Comparison of ENCODE assay signal across 7 mouse cellular contexts in the genomic region with DNA sequence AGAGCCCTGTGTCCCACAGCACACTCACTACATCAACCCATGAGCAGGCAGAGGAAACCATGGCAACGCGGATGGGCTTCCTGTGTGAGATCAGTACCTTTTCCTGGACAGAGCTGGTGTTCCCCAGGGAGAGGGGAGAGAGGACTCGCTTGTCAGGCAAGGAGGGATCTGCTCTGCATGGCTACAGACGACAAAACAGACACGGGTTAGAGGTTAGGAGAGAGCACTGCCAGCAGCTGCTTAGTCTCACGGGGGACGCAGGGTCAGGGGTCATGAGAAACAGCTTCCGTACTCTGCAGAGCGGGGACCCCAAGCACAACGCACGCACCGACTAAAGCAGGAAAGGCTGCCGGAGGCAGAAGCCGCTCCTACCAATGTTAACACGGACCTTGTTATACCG.
DNase-seq lines count a peak whose midpoint lies in the region; ATAC-seq and TF ChIP-seq lines count a peak whose summit lies in the region.

No protein-coding gene starts in this region.

- H3K36me3 ChIP-seq in forebrain, embryonic 16.5 days (ENCODE audit: control insufficient read depth, insufficient read depth), result peaks cover 19% of the 10 kb centered on the region
- H3K36me3 ChIP-seq in hindbrain, embryonic 11.5 days (ENCODE audit: control insufficient read depth, insufficient read depth, low read length), result peaks cover 15% of the 10 kb centered on the region
- peaks cover 11% of the 10 kb centered on the region for H3K36me3 ChIP-seq in liver, embryonic 16.5 days (ENCODE audit: control insufficient read depth, insufficient read depth)

- H3K9me3 ChIP-seq in forebrain, embryonic 16.5 days (ENCODE audit: control insufficient read depth, low read length), result no peaks in the 10 kb centered on the region
- no peaks in the 10 kb centered on the region for H3K9me3 ChIP-seq in hindbrain, embryonic 11.5 days (ENCODE audit: control insufficient read depth, low read length)
- no peaks in the 10 kb centered on the region for H3K9me3 ChIP-seq in liver, embryonic 16.5 days (replicated peaks; ENCODE audit: control insufficient read depth, low read length)

- peak overlapping the region; percentile 56 for H3K27ac ChIP-seq in bone marrow, adult 2 months (ENCODE audit: control insufficient read depth, insufficient read depth, low read depth, low read length, poor library complexity)
- no peak overlapping the region for H3K27ac ChIP-seq in forebrain, embryonic 16.5 days (ENCODE audit: low read length)
- peak overlapping the region; percentile 58 for H3K27ac ChIP-seq in hindbrain, embryonic 11.5 days (ENCODE audit: low read depth, low read length)
- H3K27ac ChIP-seq in liver, embryonic 16.5 days (ENCODE audit: low read length), result no peak overlapping the region

- TF ChIP-seq CTCF in bone marrow, adult 2 months (IDR thresholded peaks at IDR 0.05; ENCODE audit: control insufficient read depth, insufficient read depth, low read length), result no peak

- H3K27me3 ChIP-seq in forebrain, embryonic 16.5 days (replicated peaks; ENCODE audit: control insufficient read depth, insufficient read depth, low read length), result no peaks in the 10 kb centered on the region
- no peaks in the 10 kb centered on the region for H3K27me3 ChIP-seq in hindbrain, embryonic 11.5 days (ENCODE audit: control insufficient read depth, insufficient read depth, low read length)
- H3K27me3 ChIP-seq in liver, embryonic 16.5 days (ENCODE audit: control insufficient read depth, insufficient read depth, low read depth, low read length), result no peaks in the 10 kb centered on the region

- 0 out of 2 replicates have a peak, but pooled peaks have one; percentile 29 for ATAC-seq in forebrain, embryonic 16.5 days
- ATAC-seq in hindbrain, embryonic 11.5 days (ENCODE audit: low FRiP score), result peak; percentile 81
- peak; percentile 53 for ATAC-seq in liver, embryonic 16.5 days (ENCODE audit: low read depth)

- no peaks in the 10 kb centered on the region; the same call in 1 of the 2 replicates for H3K4me1 ChIP-seq in bone marrow, adult 2 months (ENCODE audit: control insufficient read depth, insufficient read depth, low read length)
- H3K4me1 ChIP-seq in forebrain, embryonic 16.5 days (replicated peaks; ENCODE audit: control insufficient read depth, insufficient read depth, low read length), result no peaks in the 10 kb centered on the region
- H3K4me1 ChIP-seq in hindbrain, embryonic 11.5 days (replicated peaks; ENCODE audit: control insufficient read depth, insufficient read depth, low read length), result no peaks in the 10 kb centered on the region
- no peaks in the 10 kb centered on the region for H3K4me1 ChIP-seq in liver, embryonic 16.5 days (ENCODE audit: control insufficient read depth, low read depth, low read length)

- no peak overlapping the region for H3K4me2 ChIP-seq in forebrain, embryonic 16.5 days (ENCODE audit: low read length)
- no peak overlapping the region for H3K4me2 ChIP-seq in hindbrain, embryonic 11.5 days (replicated peaks; ENCODE audit: low read depth, low read length)
- H3K4me2 ChIP-seq in liver, embryonic 16.5 days (ENCODE audit: low read depth, low read length), result no peak overlapping the region

- DNase-seq in hindbrain, embryonic 11.5 days (ENCODE audit: low spot score), result peak; percentile 61
- DNase-seq in retina, postnatal 1 day, result peak; percentile 18
- no peak for DNase-seq in right cerebral cortex, adult 18-20 months
- no peak for DNase-seq in thymus, postnatal 14 days

- no peak overlapping the region for H3K9ac ChIP-seq in forebrain, embryonic 16.5 days (replicated peaks; ENCODE audit: low read depth, low read length)
- no peak overlapping the region for H3K9ac ChIP-seq in hindbrain, embryonic 11.5 days (ENCODE audit: low read depth, low read length)
- no peak overlapping the region for H3K9ac ChIP-seq in liver, embryonic 16.5 days (ENCODE audit: low read depth, low read length)

- H3K4me3 ChIP-seq in bone marrow, adult 2 months (replicated peaks; ENCODE audit: control insufficient read depth, low read depth, low read length), result no peak overlapping the region
- H3K4me3 ChIP-seq in forebrain, embryonic 16.5 days (replicated peaks; ENCODE audit: low read length), result no peak overlapping the region
- no peak overlapping the region for H3K4me3 ChIP-seq in hindbrain, embryonic 11.5 days (ENCODE audit: low read depth, low read length)
- H3K4me3 ChIP-seq in liver, embryonic 16.5 days (ENCODE audit: low read depth, low read length), result no peak overlapping the region

- 82% methylated on average over 16 of the region's 16 CpGs for WGBS in bone marrow, adult 2 months
- WGBS in forebrain, embryonic 16.5 days, result 84% methylated on average over 16 of the region's 16 CpGs
- WGBS in hindbrain, embryonic 11.5 days, result 36% methylated on average over 16 of the region's 16 CpGs
- 78% methylated on average over 16 of the region's 16 CpGs for WGBS in liver, embryonic 16.5 days (ENCODE audit: insufficient replicate concordance)

- TF ChIP-seq POLR2A in bone marrow, adult 2 months (IDR thresholded peaks at IDR 0.05; ENCODE audit: borderline replicate concordance, control insufficient read depth, low read depth, low read length), result peak; percentile 32; the same call in 1 of the 2 replicates

Comparison
In these comparisons a context has a peak if more than half of its experiments do, and no peak if none do; other contexts are left out.
1. H3K27ac ChIP-seq: peak in bone marrow, adult 2 months (single experiment) and hindbrain, embryonic 11.5 days (single experiment); none in forebrain, embryonic 16.5 days (single experiment) and liver, embryonic 16.5 days (single experiment).
2. ATAC-seq: peak in every context shown above with its lines; median percentile 81 in hindbrain, embryonic 11.5 days; 53 in liver, embryonic 16.5 days; 29 in forebrain, embryonic 16.5 days.
3. DNase-seq: peak in hindbrain, embryonic 11.5 days (single experiment) and retina, postnatal 1 day (single experiment); none in right cerebral cortex, adult 18-20 months (single experiment) and thymus, postnatal 14 days (single experiment).